Mouse (Mus musculus): ENCODE results near the gene Eno3. TPM values are rescaled to one million over a fixed set of nuclear protein-coding genes. Genes with fewer than 3 reads are reported as not detected.

The Eno3 gene
- polyA plus RNA-seq, 1 experiment from 2014 or later: 5.9 TPM

GRCm38 (mm10) chr11:70646691-70647650 lies 10.0 kb upstream of the Eno3 start, which contains the start of the genes Rnf167 and Slc25a11:
TSS of gene Rnf167 (plus strand) at chr11:70647235.
TSS of gene Slc25a11 (minus strand) at chr11:70647479.
- Histone ChIP-seq H3K27me3 (replicated peaks; ENCODE audit: control insufficient read depth, insufficient read depth, low read length) (no peaks in the 10 kb centered on the region), H3K27ac (ENCODE audit: low read depth, low read length) (peak within 1 kb of the TSS; percentile 90), H3K36me3 (ENCODE audit: control insufficient read depth, insufficient read depth, low read length) (peaks cover 59% of the 10 kb centered on the region), H3K4me1 (ENCODE audit: control insufficient read depth, insufficient read depth, low read length) (peaks cover 21% of the 10 kb centered on the region), H3K9me3 (replicated peaks; ENCODE audit: control insufficient read depth, low read length) (no peaks in the 10 kb centered on the region), H3K4me2 (ENCODE audit: low read length) (peak within 1 kb of the TSS; percentile 99), H3K4me3 (ENCODE audit: low read depth, low read length) (peak within 1 kb of the TSS; percentile 61), H3K9ac (ENCODE audit: low read length) (peak within 1 kb of the TSS; percentile 88)
- under 1% methylated on average over 63 of the region's 63 CpGs for WGBS
- ATAC-seq: peak; percentile 92
- DNase-seq (ENCODE audit: low spot score): peak; percentile 100

GRCm38 (mm10) chr11:70647716-70648420 lies 9.1 kb upstream of the Eno3 start:
- peak; percentile 11 for ATAC-seq
- peaks cover 63% of the 10 kb centered on the region for H3K36me3 ChIP-seq (ENCODE audit: control insufficient read depth, insufficient read depth, low read length)
- peak overlapping the region; percentile 99 for H3K4me2 ChIP-seq (ENCODE audit: low read length)

GRCm38 (mm10) chr11:70648512-70648911 lies 8.5 kb upstream of the Eno3 start:
- WGBS: 89% methylated on average over 4 of the region's 4 CpGs
- no peaks in the 10 kb centered on the region for H3K27me3 ChIP-seq (replicated peaks; ENCODE audit: control insufficient read depth, insufficient read depth, low read length)
- DNase-seq (ENCODE audit: low spot score): no peak
- H3K27ac ChIP-seq (ENCODE audit: low read depth, low read length): no peak overlapping the region
- no peaks in the 10 kb centered on the region for H3K9me3 ChIP-seq (replicated peaks; ENCODE audit: control insufficient read depth, low read length)
- peak overlapping the region; percentile 74 for H3K9ac ChIP-seq (ENCODE audit: low read length)
- peaks cover 62% of the 10 kb centered on the region for H3K36me3 ChIP-seq (ENCODE audit: control insufficient read depth, insufficient read depth, low read length)
- peak overlapping the region; percentile 99 for H3K4me2 ChIP-seq (ENCODE audit: low read length)
- peaks cover 30% of the 10 kb centered on the region for H3K4me1 ChIP-seq (ENCODE audit: control insufficient read depth, insufficient read depth, low read length)
- H3K4me3 ChIP-seq (ENCODE audit: low read depth, low read length): peak overlapping the region; percentile 61
- ATAC-seq: no peak

More at GRCm38 (mm10) chr11:70647716-70648420, 9.1 kb upstream of the Eno3 start:
- H3K27ac ChIP-seq (ENCODE audit: low read depth, low read length): peak overlapping the region; percentile 90
- H3K9me3 ChIP-seq (replicated peaks; ENCODE audit: control insufficient read depth, low read length): no peaks in the 10 kb centered on the region
- H3K4me3 ChIP-seq (ENCODE audit: low read depth, low read length): peak overlapping the region; percentile 61
- H3K4me1 ChIP-seq (ENCODE audit: control insufficient read depth, insufficient read depth, low read length): peaks cover 27% of the 10 kb centered on the region
- H3K27me3 ChIP-seq (replicated peaks; ENCODE audit: control insufficient read depth, insufficient read depth, low read length): no peaks in the 10 kb centered on the region
- peak overlapping the region; percentile 74 for H3K9ac ChIP-seq (ENCODE audit: low read length)
- no peak for DNase-seq (ENCODE audit: low spot score)
- 5% methylated on average over 28 of the region's 28 CpGs for WGBS

- no peaks in the 10 kb centered on the region for H3K9me3 ChIP-seq (replicated peaks; ENCODE audit: control insufficient read depth, low read length)
- no peak for ATAC-seq
- WGBS: 92% methylated on average over 8 of the region's 8 CpGs
- no peak overlapping the region for H3K4me3 ChIP-seq (ENCODE audit: low read depth, low read length)
- H3K27me3 ChIP-seq (replicated peaks; ENCODE audit: control insufficient read depth, insufficient read depth, low read length): no peaks in the 10 kb centered on the region
- H3K4me1 ChIP-seq (ENCODE audit: control insufficient read depth, insufficient read depth, low read length): peaks cover 30% of the 10 kb centered on the region
- H3K4me2 ChIP-seq (ENCODE audit: low read length): peak overlapping the region; percentile 99; the same call in 1 of the 2 replicates
- H3K36me3 ChIP-seq (ENCODE audit: control insufficient read depth, insufficient read depth, low read length): peaks cover 61% of the 10 kb centered on the region
- H3K27ac ChIP-seq (ENCODE audit: low read depth, low read length): no peak overlapping the region
- no peak overlapping the region for H3K9ac ChIP-seq (ENCODE audit: low read length)
- DNase-seq (ENCODE audit: low spot score): no peak
Observed at GRCm38 (mm10) chr11:70649185-70649734, 7.7 kb upstream of the Eno3 start.

- 84% methylated on average over 12 of the region's 12 CpGs for WGBS
- DNase-seq (ENCODE audit: low spot score) (no peak), ATAC-seq (no peak)
- H3K9me3 ChIP-seq (replicated peaks; ENCODE audit: control insufficient read depth, low read length): no peaks in the 10 kb centered on the region
- no peak overlapping the region for H3K9ac ChIP-seq (ENCODE audit: low read length)
- no peak overlapping the region for H3K27ac ChIP-seq (ENCODE audit: low read depth, low read length)
- peaks cover 48% of the 10 kb centered on the region for H3K36me3 ChIP-seq (ENCODE audit: control insufficient read depth, insufficient read depth, low read length)
- H3K4me1 ChIP-seq (ENCODE audit: control insufficient read depth, insufficient read depth, low read length): peaks cover 32% of the 10 kb centered on the region
- no peak overlapping the region for H3K4me3 ChIP-seq (ENCODE audit: low read depth, low read length)
- no peaks in the 10 kb centered on the region for H3K27me3 ChIP-seq (replicated peaks; ENCODE audit: control insufficient read depth, insufficient read depth, low read length)
- H3K4me2 ChIP-seq (ENCODE audit: low read length): no peak overlapping the region
Observed at GRCm38 (mm10) chr11:70650322-70651175, 6.5 kb upstream of the Eno3 start.

GRCm38 (mm10) chr11:70651391-70651790 lies 5.6 kb upstream of the Eno3 start:
- H3K4me1 ChIP-seq (ENCODE audit: control insufficient read depth, insufficient read depth, low read length): peaks cover 32% of the 10 kb centered on the region
- ATAC-seq: no peak

GRCm38 (mm10) chr11:70652029-70652883 lies 4.7 kb upstream of the Eno3 start:
- ATAC-seq: no peak
- H3K9ac ChIP-seq (ENCODE audit: low read length): peak overlapping the region; percentile 37
- DNase-seq (ENCODE audit: low spot score): no peak
- peak overlapping the region; percentile 91 for H3K4me2 ChIP-seq (ENCODE audit: low read length)
- H3K4me3 ChIP-seq (ENCODE audit: low read depth, low read length): peak overlapping the region; percentile 100
- peaks cover 47% of the 10 kb centered on the region for H3K36me3 ChIP-seq (ENCODE audit: control insufficient read depth, insufficient read depth, low read length)
- H3K9me3 ChIP-seq (replicated peaks; ENCODE audit: control insufficient read depth, low read length): no peaks in the 10 kb centered on the region
- no peak overlapping the region for H3K27ac ChIP-seq (ENCODE audit: low read depth, low read length)
- H3K4me1 ChIP-seq (ENCODE audit: control insufficient read depth, insufficient read depth, low read length): peaks cover 34% of the 10 kb centered on the region
- WGBS: 78% methylated on average over 12 of the region's 12 CpGs
- no peaks in the 10 kb centered on the region for H3K27me3 ChIP-seq (replicated peaks; ENCODE audit: control insufficient read depth, insufficient read depth, low read length)

More at GRCm38 (mm10) chr11:70651391-70651790, 5.6 kb upstream of the Eno3 start:
- Histone ChIP-seq H3K9me3 (replicated peaks; ENCODE audit: control insufficient read depth, low read length) (no peaks in the 10 kb centered on the region), H3K9ac (ENCODE audit: low read length) (no peak overlapping the region), H3K36me3 (ENCODE audit: control insufficient read depth, insufficient read depth, low read length) (peaks cover 47% of the 10 kb centered on the region), H3K4me3 (ENCODE audit: low read depth, low read length) (no peak overlapping the region), H3K27me3 (replicated peaks; ENCODE audit: control insufficient read depth, insufficient read depth, low read length) (no peaks in the 10 kb centered on the region), H3K4me2 (ENCODE audit: low read length) (no peak overlapping the region), H3K27ac (ENCODE audit: low read depth, low read length) (no peak overlapping the region)
- 70% methylated on average over 2 of the region's 2 CpGs for WGBS
- DNase-seq (ENCODE audit: low spot score): no peak
